Mouse (Mus musculus): Measurements from ENCODE around the gene Adra1b. TPM values are rescaled to one million over a fixed set of nuclear protein-coding genes. Genes with fewer than 3 reads are reported as not detected.

Adra1b gene
- polyA plus RNA-seq, 1 experiment, result not detected

GRCm38 (mm10) chr11:43891457-43891856 lies 9.6 kb downstream of the Adra1b start:
- H3K27me3 ChIP-seq (ENCODE audit: control insufficient read depth, insufficient read depth, low read length, poor library complexity, severe bottlenecking), result peaks cover 1% of the 10 kb centered on the region; the same call in 1 of the 2 replicates
- no peaks in the 10 kb centered on the region for H3K36me3 ChIP-seq (ENCODE audit: control insufficient read depth, insufficient read depth, low read length, poor library complexity, severe bottlenecking)
- H3K4me3 ChIP-seq (ENCODE audit: low read depth, low read length), result no peak overlapping the region
- H3K9me3 ChIP-seq (replicated peaks; ENCODE audit: control insufficient read depth, insufficient read depth, low read length, poor library complexity, severe bottlenecking), result no peaks in the 10 kb centered on the region
- H3K27ac ChIP-seq (ENCODE audit: insufficient read depth, low read length), result no peak overlapping the region
- H3K4me1 ChIP-seq (ENCODE audit: control insufficient read depth, insufficient read depth, low read length), result no peaks in the 10 kb centered on the region
- H3K9ac ChIP-seq (ENCODE audit: low read depth, poor library complexity, severe bottlenecking), result no peak overlapping the region
- TF ChIP-seq CTCF (IDR thresholded peaks at IDR 0.05; ENCODE audit: low read depth, low read length) (no peak), POLR2A (IDR thresholded peaks at IDR 0.05; ENCODE audit: insufficient read depth, low read length) (no peak), EP300 (IDR thresholded peaks at IDR 0.05; ENCODE audit: insufficient read depth, low read depth, low read length) (no peak)

GRCm38 (mm10) chr11:43889208-43889915 lies 11.6 kb downstream of the Adra1b start:
- no peak overlapping the region for H3K9ac ChIP-seq (ENCODE audit: low read depth, poor library complexity, severe bottlenecking)
- no peak for TF ChIP-seq EP300 (IDR thresholded peaks at IDR 0.05; ENCODE audit: insufficient read depth, low read depth, low read length)
- no peak for TF ChIP-seq CTCF (IDR thresholded peaks at IDR 0.05; ENCODE audit: low read depth, low read length)
- TF ChIP-seq POLR2A (IDR thresholded peaks at IDR 0.05; ENCODE audit: insufficient read depth, low read length), result no peak

DNA sequence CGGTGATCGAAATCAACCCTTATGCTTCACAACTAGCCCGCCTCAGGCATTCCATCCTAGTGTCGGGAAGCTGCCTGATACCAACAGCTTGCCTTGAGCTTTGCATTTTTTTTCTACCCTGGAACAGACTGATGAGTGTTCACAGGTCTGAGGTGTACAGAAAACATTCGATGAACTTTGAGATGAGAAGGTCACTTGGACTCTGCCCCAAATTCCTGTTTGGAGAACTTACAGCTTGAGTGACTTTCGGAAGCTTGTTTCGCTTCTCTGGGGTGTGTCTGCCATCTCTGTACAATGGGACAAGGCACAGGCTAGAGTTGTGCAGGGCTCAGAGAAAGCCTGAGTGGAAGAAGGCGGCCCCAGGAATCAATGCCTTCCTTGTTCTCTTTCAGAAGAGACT lies 12.3 kb downstream of the Adra1b start:
- TF ChIP-seq EP300 (IDR thresholded peaks at IDR 0.05; ENCODE audit: insufficient read depth, low read depth, low read length) (no peak), CTCF (IDR thresholded peaks at IDR 0.05; ENCODE audit: low read depth, low read length) (no peak), POLR2A (IDR thresholded peaks at IDR 0.05; ENCODE audit: insufficient read depth, low read length) (no peak)

More at GRCm38 (mm10) chr11:43889208-43889915, 11.6 kb downstream of the Adra1b start:
- Histone ChIP-seq H3K36me3 (ENCODE audit: control insufficient read depth, insufficient read depth, low read length, poor library complexity, severe bottlenecking) (no peaks in the 10 kb centered on the region), H3K4me3 (ENCODE audit: low read depth, low read length) (no peak overlapping the region), H3K27me3 (ENCODE audit: control insufficient read depth, insufficient read depth, low read length, poor library complexity, severe bottlenecking) (peaks cover 1% of the 10 kb centered on the region; the same call in 1 of the 2 replicates), H3K4me1 (ENCODE audit: control insufficient read depth, insufficient read depth, low read length) (no peaks in the 10 kb centered on the region), H3K27ac (ENCODE audit: insufficient read depth, low read length) (no peak overlapping the region), H3K9me3 (replicated peaks; ENCODE audit: control insufficient read depth, insufficient read depth, low read length, poor library complexity, severe bottlenecking) (no peaks in the 10 kb centered on the region)

DNA sequence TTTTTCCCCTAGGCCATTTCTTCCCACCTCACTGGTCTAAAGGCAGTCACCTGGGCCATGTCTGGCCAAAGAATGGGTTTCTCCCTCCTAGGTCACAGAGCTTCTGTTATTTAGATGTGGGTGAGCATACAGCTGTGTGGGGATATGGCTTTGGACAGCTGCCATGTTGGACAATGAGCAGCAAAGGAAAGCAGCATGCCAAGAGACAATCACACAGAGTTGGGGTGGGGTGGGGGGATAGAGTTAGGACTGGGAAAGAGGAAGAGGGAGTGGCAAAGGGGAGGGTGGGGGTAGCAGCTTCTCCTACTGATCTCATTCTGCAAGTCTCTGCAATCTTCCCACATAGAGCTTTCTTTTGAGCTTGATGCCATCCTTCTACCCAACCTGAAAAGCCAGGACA lies 13.4 kb downstream of the Adra1b start:
- H3K36me3 ChIP-seq (ENCODE audit: control insufficient read depth, insufficient read depth, low read length, poor library complexity, severe bottlenecking), result no peaks in the 10 kb centered on the region
- no peak overlapping the region for H3K4me3 ChIP-seq (ENCODE audit: low read depth, low read length)
- peaks cover 1% of the 10 kb centered on the region; the same call in 1 of the 2 replicates for H3K27me3 ChIP-seq (ENCODE audit: control insufficient read depth, insufficient read depth, low read length, poor library complexity, severe bottlenecking)
- H3K27ac ChIP-seq (ENCODE audit: insufficient read depth, low read length), result no peak overlapping the region
- no peak for TF ChIP-seq POLR2A (IDR thresholded peaks at IDR 0.05; ENCODE audit: insufficient read depth, low read length)
- TF ChIP-seq CTCF (IDR thresholded peaks at IDR 0.05; ENCODE audit: low read depth, low read length), result no peak
- no peak for TF ChIP-seq EP300 (IDR thresholded peaks at IDR 0.05; ENCODE audit: insufficient read depth, low read depth, low read length)
- H3K9me3 ChIP-seq (replicated peaks; ENCODE audit: control insufficient read depth, insufficient read depth, low read length, poor library complexity, severe bottlenecking), result no peaks in the 10 kb centered on the region
- H3K4me1 ChIP-seq (ENCODE audit: control insufficient read depth, insufficient read depth, low read length), result no peaks in the 10 kb centered on the region
- H3K9ac ChIP-seq (ENCODE audit: low read depth, poor library complexity, severe bottlenecking), result no peak overlapping the region

More for the DNA sequence above, 12.3 kb downstream of the Adra1b start:
- H3K9ac ChIP-seq (ENCODE audit: low read depth, poor library complexity, severe bottlenecking), result no peak overlapping the region
- no peaks in the 10 kb centered on the region for H3K36me3 ChIP-seq (ENCODE audit: control insufficient read depth, insufficient read depth, low read length, poor library complexity, severe bottlenecking)
- H3K4me3 ChIP-seq (ENCODE audit: low read depth, low read length), result no peak overlapping the region
- no peaks in the 10 kb centered on the region for H3K4me1 ChIP-seq (ENCODE audit: control insufficient read depth, insufficient read depth, low read length)
- no peaks in the 10 kb centered on the region for H3K9me3 ChIP-seq (replicated peaks; ENCODE audit: control insufficient read depth, insufficient read depth, low read length, poor library complexity, severe bottlenecking)
- H3K27me3 ChIP-seq (ENCODE audit: control insufficient read depth, insufficient read depth, low read length, poor library complexity, severe bottlenecking), result peaks cover 1% of the 10 kb centered on the region; the same call in 1 of the 2 replicates
- H3K27ac ChIP-seq (ENCODE audit: insufficient read depth, low read length), result no peak overlapping the region

- TF ChIP-seq POLR2A (IDR thresholded peaks at IDR 0.05; ENCODE audit: insufficient read depth, low read length) (no peak), EP300 (IDR thresholded peaks at IDR 0.05; ENCODE audit: insufficient read depth, low read depth, low read length) (no peak), CTCF (IDR thresholded peaks at IDR 0.05; ENCODE audit: low read depth, low read length) (no peak)
- Histone ChIP-seq H3K9ac (ENCODE audit: low read depth, poor library complexity, severe bottlenecking) (no peak overlapping the region), H3K9me3 (replicated peaks; ENCODE audit: control insufficient read depth, insufficient read depth, low read length, poor library complexity, severe bottlenecking) (no peaks in the 10 kb centered on the region), H3K4me1 (ENCODE audit: control insufficient read depth, insufficient read depth, low read length) (no peaks in the 10 kb centered on the region), H3K4me3 (ENCODE audit: low read depth, low read length) (no peak overlapping the region), H3K27me3 (ENCODE audit: control insufficient read depth, insufficient read depth, low read length, poor library complexity, severe bottlenecking) (peaks cover 1% of the 10 kb centered on the region; the same call in 1 of the 2 replicates), H3K27ac (ENCODE audit: insufficient read depth, low read length) (no peak overlapping the region), H3K36me3 (ENCODE audit: control insufficient read depth, insufficient read depth, low read length, poor library complexity, severe bottlenecking) (no peaks in the 10 kb centered on the region)
Measured at GRCm38 (mm10) chr11:43884521-43884920, 16.5 kb downstream of the Adra1b start.

DNA sequence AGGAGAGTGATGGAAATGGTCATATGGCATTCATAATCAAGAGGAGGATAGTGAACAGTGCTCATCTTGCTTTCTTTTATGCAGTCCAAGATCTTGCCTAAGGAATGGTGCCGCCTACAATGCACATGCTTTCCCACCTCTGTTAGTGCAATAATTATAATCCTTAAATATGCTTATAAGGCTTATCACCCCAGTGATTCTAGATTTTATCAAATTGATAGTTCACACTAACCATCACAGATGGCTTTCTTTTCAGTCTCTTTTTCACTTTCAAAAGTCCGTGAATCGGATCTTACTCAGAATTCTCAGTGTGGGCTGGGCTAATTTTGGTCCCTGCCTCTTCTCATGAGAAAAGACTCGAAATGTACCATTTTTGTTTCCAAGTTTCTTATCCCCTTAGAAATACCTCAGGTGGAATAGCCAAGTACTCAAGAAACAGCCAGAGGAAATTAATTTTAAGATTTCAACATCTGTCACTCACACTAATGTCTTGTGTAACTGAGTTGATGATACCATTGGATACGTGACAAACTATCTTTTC lies 17.3 kb downstream of the Adra1b start:
- H3K4me1 ChIP-seq (ENCODE audit: control insufficient read depth, insufficient read depth, low read length), result no peaks in the 10 kb centered on the region
- no peak overlapping the region for H3K9ac ChIP-seq (ENCODE audit: low read depth, poor library complexity, severe bottlenecking)
- TF ChIP-seq POLR2A (IDR thresholded peaks at IDR 0.05; ENCODE audit: insufficient read depth, low read length), result no peak
- no peak for TF ChIP-seq EP300 (IDR thresholded peaks at IDR 0.05; ENCODE audit: insufficient read depth, low read depth, low read length)
- no peak for TF ChIP-seq CTCF (IDR thresholded peaks at IDR 0.05; ENCODE audit: low read depth, low read length)
- peaks cover 1% of the 10 kb centered on the region; the same call in 1 of the 2 replicates for H3K27me3 ChIP-seq (ENCODE audit: control insufficient read depth, insufficient read depth, low read length, poor library complexity, severe bottlenecking)
- no peaks in the 10 kb centered on the region for H3K9me3 ChIP-seq (replicated peaks; ENCODE audit: control insufficient read depth, insufficient read depth, low read length, poor library complexity, severe bottlenecking)
- no peak overlapping the region for H3K27ac ChIP-seq (ENCODE audit: insufficient read depth, low read length)
- no peak overlapping the region for H3K4me3 ChIP-seq (ENCODE audit: low read depth, low read length)
- no peaks in the 10 kb centered on the region for H3K36me3 ChIP-seq (ENCODE audit: control insufficient read depth, insufficient read depth, low read length, poor library complexity, severe bottlenecking)
